Mouse (Mus musculus) thymus, adult 2 months (tissue): ENCODE measurements at regions not wholly inside any gene's neighbourhood (a gene's known extent, or its start where the extent isn't known, plus 50 kb on each side); places are given as distances from the start of the nearest gene placed in this dataset.

ENCODE experiments used
- DNase-seq: peaks from one replicate; pipeline ENCODE4 v3.0.0; 2021
- H3K27ac ChIP-seq: fragments of 200-500 bp; 2 replicates; pipeline ENCODE4 v1.5.1; 2012; ENCODE audit warnings: low read length, control low read depth; ENCODE audit not compliant: control insufficient read depth, insufficient read depth
- H3K27me3 ChIP-seq: fragments of 200-500 bp; 2 replicates; pipeline ENCODE4 v1.6.1; 2012; ENCODE audit warnings: mild to moderate bottlenecking, low read length, moderate library complexity, mixed read lengths; ENCODE audit not compliant: control insufficient read depth, insufficient read depth
- H3K36me3 ChIP-seq: fragments of 200-500 bp; 2 replicates; pipeline ENCODE4 v1.6.1; 2012; ENCODE audit warnings: mild to moderate bottlenecking, low read length, moderate library complexity; ENCODE audit not compliant: control insufficient read depth, insufficient read depth
- H3K4me1 ChIP-seq: fragments of 200-500 bp; replicated peaks from 2 replicates; pipeline ENCODE4 v1.6.1; 2012; ENCODE audit warnings: low read length; ENCODE audit not compliant: control insufficient read depth, insufficient read depth
- H3K4me3 ChIP-seq: fragments of 200-500 bp; 2 replicates; pipeline ENCODE4 v1.5.1; 2012; ENCODE audit warnings: mild to moderate bottlenecking, low read length, control low read depth, moderate library complexity; ENCODE audit not compliant: control insufficient read depth, insufficient read depth
- CTCF ChIP-seq: fragments of 200-500 bp; IDR thresholded peaks from 2 replicates; pipeline ENCODE4 v1.5.1; 2012; ENCODE audit warnings: mild to moderate bottlenecking, control low read depth, low read length, moderate library complexity, borderline replicate concordance; ENCODE audit not compliant: control insufficient read depth, poor library complexity, insufficient read depth; ENCODE audit errors: extremely low read depth
- POLR2A ChIP-seq: fragments of 200-500 bp; IDR thresholded peaks from 2 replicates; pipeline ENCODE4 v1.6.1; 2012; ENCODE audit warnings: mild to moderate bottlenecking, low read length, control low read depth, moderate library complexity; ENCODE audit not compliant: control insufficient read depth, poor library complexity, insufficient read depth; ENCODE audit errors: extremely low read depth
- WGBS: fragments of 180-500 bp; shearing (Covaris S2); methylation state at CpG from one replicate; pipeline ENCODE4 v1.1.7; 2018; 5-methylcytosine and 5-hydroxymethylcytosine counted together

- no peaks in the 10 kb centered on the region for H3K36me3 ChIP-seq
- TF ChIP-seq POLR2A (no peak), CTCF (no peak)
- 92% methylated on average over 2 of the region's 2 CpGs for WGBS
- H3K4me3 ChIP-seq = no peak overlapping the region
- no peak for DNase-seq
- no peak overlapping the region for H3K27ac ChIP-seq
- no peaks in the 10 kb centered on the region for H3K27me3 ChIP-seq
- no peaks in the 10 kb centered on the region for H3K4me1 ChIP-seq
Observed at GRCm38 (mm10) chr6:117252361-117252760, 84.0 kb downstream of the Cxcl12 start.

GRCm38 (mm10) chr6:117253036-117253435 lies 84.7 kb downstream of the Cxcl12 start:
- Histone ChIP-seq H3K4me3 (no peak overlapping the region), H3K27ac (no peak overlapping the region), H3K36me3 (no peaks in the 10 kb centered on the region), H3K4me1 (no peaks in the 10 kb centered on the region), H3K27me3 (no peaks in the 10 kb centered on the region)
- TF ChIP-seq CTCF = no peak
- no peak for TF ChIP-seq POLR2A
- 63% methylated on average over 6 of the region's 6 CpGs for WGBS
- DNase-seq = no peak

GRCm38 (mm10) chr6:117253586-117254330 lies 85.4 kb downstream of the Cxcl12 start:
- DNase-seq = no peak
- Histone ChIP-seq H3K4me3 (no peak overlapping the region), H3K27ac (no peak overlapping the region), H3K36me3 (no peaks in the 10 kb centered on the region), H3K4me1 (no peaks in the 10 kb centered on the region), H3K27me3 (no peaks in the 10 kb centered on the region)
- TF ChIP-seq POLR2A = no peak
- no peak for TF ChIP-seq CTCF
- 88% methylated on average over 16 of the region's 16 CpGs for WGBS

GRCm38 (mm10) chr6:117254620-117255228 lies 86.4 kb downstream of the Cxcl12 start:
- no peak for TF ChIP-seq CTCF
- no peak for TF ChIP-seq POLR2A
- Histone ChIP-seq H3K27ac (no peak overlapping the region), H3K4me1 (no peaks in the 10 kb centered on the region), H3K4me3 (no peak overlapping the region), H3K36me3 (no peaks in the 10 kb centered on the region), H3K27me3 (no peaks in the 10 kb centered on the region)
- WGBS = 50% methylated on average over 3 of the region's 3 CpGs
- no peak for DNase-seq

- WGBS = 89% methylated on average over 3 of the region's 3 CpGs
- no peak overlapping the region for H3K27ac ChIP-seq
Observed at GRCm38 (mm10) chr6:117255399-117256098, 87.2 kb downstream of the Cxcl12 start.

GRCm38 (mm10) chr6:117256099-117256471 lies 87.8 kb downstream of the Cxcl12 start:
- no peaks in the 10 kb centered on the region for H3K27me3 ChIP-seq
- DNase-seq = no peak
- H3K27ac ChIP-seq = no peak overlapping the region
- no peak overlapping the region for H3K4me3 ChIP-seq
- no peaks in the 10 kb centered on the region for H3K36me3 ChIP-seq
- WGBS = 88% methylated on average over 2 of the region's 2 CpGs
- H3K4me1 ChIP-seq = no peaks in the 10 kb centered on the region
- TF ChIP-seq POLR2A (no peak), CTCF (no peak)

More at GRCm38 (mm10) chr6:117255399-117256098, 87.2 kb downstream of the Cxcl12 start:
- TF ChIP-seq CTCF (no peak), POLR2A (no peak)
- Histone ChIP-seq H3K27me3 (no peaks in the 10 kb centered on the region), H3K4me3 (no peak overlapping the region), H3K36me3 (no peaks in the 10 kb centered on the region), H3K4me1 (no peaks in the 10 kb centered on the region)
- DNase-seq = no peak

- no peak overlapping the region for H3K27ac ChIP-seq
- no peaks in the 10 kb centered on the region for H3K36me3 ChIP-seq
- no peaks in the 10 kb centered on the region for H3K27me3 ChIP-seq
- TF ChIP-seq CTCF (no peak), POLR2A (no peak)
- DNase-seq = no peak
- WGBS = 90% methylated on average over 4 of the region's 4 CpGs
- H3K4me1 ChIP-seq = no peaks in the 10 kb centered on the region
- no peak overlapping the region for H3K4me3 ChIP-seq
Observed at GRCm38 (mm10) chr6:117257591-117257990, 89.3 kb downstream of the Cxcl12 start.
